Mouse (Mus musculus): ENCODE measurements at regions not wholly inside any gene's neighbourhood (a gene's known extent, or its start where the extent isn't known, plus 50 kb on each side); places are given as distances from the start of the nearest gene placed in this dataset.
A peak's percentile ranks its signal among the peaks of the same experiment; 100 is the strongest.

- no peak for DNase-seq
Measured at GRCm38 (mm10) chr5:79966241-79966640, 1053.7 kb upstream of the Adgrl3 start.

- peak; percentile 18 for DNase-seq
Measured at GRCm38 (mm10) chr5:80005470-80005869, 1014.5 kb upstream of the Adgrl3 start.

- DNase-seq, result peak; percentile 36
Measured at GRCm38 (mm10) chr5:80038876-80039275, 981.1 kb upstream of the Adgrl3 start.

GRCm38 (mm10) chr5:80039431-80039830 lies 980.5 kb upstream of the Adgrl3 start:
- no peak for DNase-seq

Measured in layer of hippocampus, adult 9-11 months (tissue).